Mouse (Mus musculus) gastrocnemius, postnatal 36 days (tissue): ENCODE data around the gene Gm7361. TPM values are rescaled to one million over a fixed set of nuclear protein-coding genes. Genes with fewer than 3 reads are reported as not detected.
"Not testable (repeated sequence)": the region's sequence is repeated elsewhere in the genome, so short reads cannot be mapped to it uniquely, and the experiment has no call there.

Source experiments
- DNase-seq, 2 experiments: peaks; one replicate each; pipeline ENCODE4 v3.0.0; 2022
- intact Hi-C: fragments of 180-260 bp; cut with DNase I; formaldehyde crosslinking; loops from one replicate; pipeline ENCODE4 v1.15.1; 2025
- long read RNA-seq, 2 experiments: library from polyadenylated mRNA; stranded (forward); transcript quantifications; one replicate each; pipeline ENCODE4 v2.0.0; 2021
- total RNA-seq, 2 experiments: library from RNA; stranded (reverse); gene quantifications; 2 replicates each; pipeline ENCODE4 v1.2.3; 2021

The Gm7361 gene
- total RNA-seq, result not detected
- long read RNA-seq, experiment 1, result 0 reads
- long read RNA-seq, experiment 2, result 0 reads

GRCm38 (mm10) chr5:26257391-26257790, at the start of gene Gm7361:
Gm7361 (plus strand) TSS chr5:26257691.
- intact Hi-C loops, DNase-seq: not testable (repeated sequence)

DNA sequence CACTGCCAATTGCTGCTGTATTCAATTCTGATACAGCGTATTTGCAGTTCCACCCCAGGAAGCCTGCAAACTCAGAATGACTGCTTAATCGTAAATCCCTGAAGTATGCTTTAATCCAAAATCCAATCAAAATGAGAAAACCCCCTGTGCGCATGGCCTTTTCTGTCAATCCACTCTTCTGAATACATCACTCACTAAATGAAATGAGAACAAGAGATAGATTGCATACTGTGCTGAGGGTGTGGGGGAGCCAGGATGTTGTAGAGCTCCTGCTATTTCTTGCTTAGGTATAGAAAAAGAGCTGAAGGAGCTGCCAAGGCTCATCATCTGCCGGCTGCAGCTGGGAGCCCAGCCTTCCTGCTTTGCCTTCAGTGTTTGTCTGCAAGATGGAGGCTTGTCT, 46.5 kb upstream of the Gm7361 start:
- intact Hi-C loops, result no loop called here

GRCm38 (mm10) chr5:26222076-26222475, 35.4 kb upstream of the Gm7361 start:
- intact Hi-C loops, result no loop called here
- no peak for DNase-seq

More for the DNA sequence above, 46.5 kb upstream of the Gm7361 start:
- no peak for DNase-seq

DNA sequence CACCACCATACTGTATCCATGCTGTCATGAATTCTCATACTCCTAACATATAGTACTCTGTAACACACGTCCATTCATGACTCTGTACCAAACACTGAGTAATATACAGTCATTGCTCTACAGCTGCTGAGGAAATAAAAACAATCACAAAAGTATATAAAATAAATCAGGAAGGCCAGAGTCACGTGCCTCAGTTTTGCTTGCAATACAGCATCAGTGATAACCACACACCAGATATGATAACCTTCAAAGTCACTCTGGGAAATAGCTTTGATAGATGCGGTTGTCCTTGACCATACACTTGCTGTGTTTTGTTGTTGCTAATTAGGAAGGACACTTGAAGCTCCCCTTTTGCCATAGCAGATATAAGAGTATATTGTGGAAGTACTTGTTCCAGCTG, 9.2 kb downstream of the Gm7361 start:
- DNase-seq, intact Hi-C loops: not testable (repeated sequence)

DNA sequence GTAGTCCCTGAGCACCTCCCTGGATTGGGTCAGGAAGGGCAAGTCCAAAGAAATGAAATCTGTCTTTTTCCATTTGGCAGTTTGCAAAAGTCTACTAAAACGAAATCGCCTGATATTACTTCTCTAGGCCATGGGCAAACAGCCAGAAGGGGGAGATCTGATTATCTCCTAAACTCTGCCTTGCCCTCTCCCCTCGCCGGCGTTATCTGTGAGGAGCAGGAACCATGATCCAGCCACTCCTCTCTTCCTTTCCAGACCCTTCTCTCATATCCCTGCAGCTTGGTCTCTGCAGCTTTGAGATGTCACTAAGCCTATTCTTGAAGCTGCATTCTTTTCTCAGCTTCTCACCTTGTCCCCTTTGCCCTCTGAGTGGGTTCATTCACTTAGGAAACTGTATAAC, 22.9 kb downstream of the Gm7361 start:
- no peak for DNase-seq
- intact Hi-C loops, result no loop called here

GRCm38 (mm10) chr5:26281717-26282116, 24.2 kb downstream of the Gm7361 start:
- intact Hi-C loops, result no loop called here
- DNase-seq, result no peak

- intact Hi-C loops, result no loop called here
- no peak for DNase-seq
These were observed 24.8 kb downstream of the Gm7361 start for GRCm38 (mm10) chr5:26282282-26282681.

GRCm38 (mm10) chr5:26283399-26283798, 25.9 kb downstream of the Gm7361 start:
- DNase-seq, result no peak
- intact Hi-C loops, result no loop called here

- DNase-seq, result no peak
- intact Hi-C loops, result no loop called here
These were observed 34.1 kb downstream of the Gm7361 start for GRCm38 (mm10) chr5:26291621-26292020.

- intact Hi-C loops, result no loop called here
These were observed 35.8 kb downstream of the Gm7361 start for GRCm38 (mm10) chr5:26293258-26293657.

More at GRCm38 (mm10) chr5:26293258-26293657, 35.8 kb downstream of the Gm7361 start:
- DNase-seq, result no peak

Other genes starting within 250 kb of the Gm7361 start
- gene Gm5862, start 234.8 kb upstream of the Gm7361 start, total RNA-seq, result not detected
- gene Speer4a, start 218.1 kb upstream of the Gm7361 start, total RNA-seq, result not detected
- gene Gm7347, start 199.1 kb upstream of the Gm7361 start, total RNA-seq, result not detected
- gene Gm10471, start 168.4 kb upstream of the Gm7361 start, total RNA-seq, result not detected
- not detected for gene 5031410I06Rik, start 152.3 kb upstream of the Gm7361 start, total RNA-seq
- not detected for gene Gm10220, start 136.3 kb upstream of the Gm7361 start, total RNA-seq